Mouse (Mus musculus): Measurements from ENCODE around the gene Phf11d. TPM values are rescaled to one million over a fixed set of nuclear protein-coding genes. Genes with fewer than 3 reads are reported as not detected.
"Not testable (repeated sequence)": the region's sequence is repeated elsewhere in the genome, so short reads cannot be mapped to it uniquely, and the experiment has no call there.

Gene Phf11d
- polyA plus RNA-seq, 1 experiment from 2014 or later: 0.65 TPM

DNA sequence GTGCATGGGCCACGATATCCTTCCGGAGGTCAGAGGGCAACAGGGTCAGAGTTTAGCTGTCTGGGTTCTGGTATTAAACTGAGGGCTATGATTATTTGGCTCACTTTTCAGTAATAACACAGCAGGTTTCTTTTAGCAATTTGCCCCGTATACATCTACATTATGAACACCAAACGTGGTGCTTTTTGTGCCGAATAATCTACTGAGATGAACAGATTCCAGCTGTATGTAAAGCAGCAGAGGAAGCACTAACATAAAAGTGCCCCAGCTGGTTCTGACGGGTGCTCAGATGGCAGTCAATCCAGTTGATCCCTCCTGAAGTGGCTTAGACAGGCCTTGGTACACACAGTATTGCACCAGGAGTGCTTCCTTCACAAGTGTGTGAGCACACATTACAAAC, 45.3 kb downstream of the Phf11d start:
- 71% methylated on average over 6 of the region's 6 CpGs for WGBS
- H3K4me2 ChIP-seq; H3K36me3 ChIP-seq; ATAC-seq (ENCODE audit: insufficient number of reproducible peaks, insufficient read depth, low FRiP score, low TSS enrichment, low read depth); H3K27me3 ChIP-seq; H3K9ac ChIP-seq; H3K4me1 ChIP-seq; H3K4me3 ChIP-seq; H3K27ac ChIP-seq; H3K9me3 ChIP-seq: not testable (repeated sequence)

GRCm38 (mm10) chr14:59319036-59319435, 46.2 kb downstream of the Phf11d start:
- H3K9me3 ChIP-seq; H3K4me1 ChIP-seq; ATAC-seq (ENCODE audit: insufficient number of reproducible peaks, insufficient read depth, low FRiP score, low TSS enrichment, low read depth); H3K27me3 ChIP-seq; H3K36me3 ChIP-seq; H3K4me2 ChIP-seq; H3K27ac ChIP-seq; H3K9ac ChIP-seq; H3K4me3 ChIP-seq: not testable (repeated sequence)
- 91% methylated on average over 3 of the region's 3 CpGs for WGBS

Other genes starting within 250 kb of the Phf11d start
- gene 1700129C05Rik, start 222.6 kb downstream of the Phf11d start, polyA plus RNA-seq (2015; fragmentation: Nextera tagmentation; extraction: Ambion mirVana): not detected in 2 replicates
- gene Gm5142, start 186.7 kb downstream of the Phf11d start, polyA plus RNA-seq (2015; fragmentation: Nextera tagmentation; extraction: Ambion mirVana): not detected in 2 replicates
- 71.8 and 78.0 TPM in 2 replicates for gene Rcbtb1, start 164.3 kb downstream of the Phf11d start, polyA plus RNA-seq (2015; fragmentation: Nextera tagmentation; extraction: Ambion mirVana)
- not detected in 2 replicates for gene Gm6904, start 105.3 kb downstream of the Phf11d start, polyA plus RNA-seq (2015; fragmentation: Nextera tagmentation; extraction: Ambion mirVana)
- not detected in 2 replicates for gene Phf11a, start 67.9 kb downstream of the Phf11d start, polyA plus RNA-seq (2015; fragmentation: Nextera tagmentation; extraction: Ambion mirVana)
- gene Phf11b, start 24.1 kb downstream of the Phf11d start, polyA plus RNA-seq (2015; fragmentation: Nextera tagmentation; extraction: Ambion mirVana): 0.32 and 0.37 TPM in 2 replicates
- 0.55 and 0.63 TPM in 2 replicates for gene Phf11c, start 29.9 kb upstream of the Phf11d start, polyA plus RNA-seq (2015; fragmentation: Nextera tagmentation; extraction: Ambion mirVana)
- 10.1 and 12.1 TPM in 2 replicates for gene Setdb2, start 75.4 kb upstream of the Phf11d start, polyA plus RNA-seq (2015; fragmentation: Nextera tagmentation; extraction: Ambion mirVana)
- 39.8 and 40.8 TPM in 2 replicates for gene Cab39l, start 75.5 kb upstream of the Phf11d start, polyA plus RNA-seq (2015; fragmentation: Nextera tagmentation; extraction: Ambion mirVana)
- gene Cdadc1, start 232.5 kb upstream of the Phf11d start, polyA plus RNA-seq (2015; fragmentation: Nextera tagmentation; extraction: Ambion mirVana): 29.5 and 38.6 TPM in 2 replicates